Mouse (Mus musculus) thymus, postnatal 14 days (tissue): ENCODE measurements around the gene Tcf20.
A peak's percentile ranks its signal among the peaks of the same experiment; 100 is the strongest.

Source experiments
- DNase-seq: peaks from one replicate; pipeline ENCODE4 v3.0.0; 2021

The Tcf20 gene

GRCm38 (mm10) chr15:82992079-82992783 lies 4.6 kb upstream of the Tcf20 start:
- DNase-seq = peak; percentile 19

GRCm38 (mm10) chr15:82989190-82989704 lies 1.6 kb upstream of the Tcf20 start:
- no peak for DNase-seq

- DNase-seq = peak; percentile 56
Observed at GRCm38 (mm10) chr15:82987014-82987731, 499 bp downstream of the Tcf20 start.

GRCm38 (mm10) chr15:82984574-82984973 lies 3.1 kb downstream of the Tcf20 start:
- no peak for DNase-seq

GRCm38 (mm10) chr15:82984097-82984496 lies 3.6 kb downstream of the Tcf20 start:
- no peak for DNase-seq

GRCm38 (mm10) chr15:82983416-82984026 lies 4.2 kb downstream of the Tcf20 start:
- no peak for DNase-seq

GRCm38 (mm10) chr15:82982724-82983415 lies 4.8 kb downstream of the Tcf20 start:
- DNase-seq = no peak

GRCm38 (mm10) chr15:82981676-82982520 lies 5.8 kb downstream of the Tcf20 start:
- no peak for DNase-seq

GRCm38 (mm10) chr15:82979531-82979930 lies 8.1 kb downstream of the Tcf20 start:
- DNase-seq = no peak

- DNase-seq = peak; percentile 40
Observed at GRCm38 (mm10) chr15:82974471-82974870, 13.2 kb downstream of the Tcf20 start.

GRCm38 (mm10) chr15:82969206-82969721 lies 18.4 kb downstream of the Tcf20 start:
- DNase-seq = peak; percentile 21

GRCm38 (mm10) chr15:82968449-82968848 lies 19.2 kb downstream of the Tcf20 start:
- DNase-seq = peak; percentile 88

GRCm38 (mm10) chr15:82967947-82968346 lies 19.7 kb downstream of the Tcf20 start:
- peak; percentile 36 for DNase-seq

- peak; percentile 15 for DNase-seq
Observed at GRCm38 (mm10) chr15:82964266-82964825, 23.3 kb downstream of the Tcf20 start.

- DNase-seq = peak; percentile 53
Observed at GRCm38 (mm10) chr15:82963556-82964156, 24.0 kb downstream of the Tcf20 start.

GRCm38 (mm10) chr15:82963090-82963489 lies 24.6 kb downstream of the Tcf20 start:
- peak; percentile 27 for DNase-seq

- no peak for DNase-seq
Observed at GRCm38 (mm10) chr15:82962536-82962935, 25.1 kb downstream of the Tcf20 start.

GRCm38 (mm10) chr15:82960786-82961561 lies 26.7 kb downstream of the Tcf20 start:
- DNase-seq = no peak

- no peak for DNase-seq
Observed at GRCm38 (mm10) chr15:82959151-82959550, 28.5 kb downstream of the Tcf20 start.

- DNase-seq = no peak
Observed at GRCm38 (mm10) chr15:82958253-82958701, 29.4 kb downstream of the Tcf20 start.
